Mouse (Mus musculus) heart, adult 8-10 months (tissue): ENCODE measurements around the gene B3galnt1. TPM values are rescaled to one million over a fixed set of nuclear protein-coding genes. Genes with fewer than 3 reads are reported as not detected.

Source experiments
- DNase-seq: peaks from one replicate; pipeline ENCODE4 v3.0.0; 2022; ENCODE audit warnings: low spot score
- total RNA-seq, 4 experiments: library from RNA; stranded (reverse); gene quantifications; 2 replicates each; pipeline ENCODE4 v1.2.4; 2022

Gene B3galnt1
- total RNA-seq = 1 to 10 TPM; 1.4 to 2.8 (median 1.7) TPM

DNA sequence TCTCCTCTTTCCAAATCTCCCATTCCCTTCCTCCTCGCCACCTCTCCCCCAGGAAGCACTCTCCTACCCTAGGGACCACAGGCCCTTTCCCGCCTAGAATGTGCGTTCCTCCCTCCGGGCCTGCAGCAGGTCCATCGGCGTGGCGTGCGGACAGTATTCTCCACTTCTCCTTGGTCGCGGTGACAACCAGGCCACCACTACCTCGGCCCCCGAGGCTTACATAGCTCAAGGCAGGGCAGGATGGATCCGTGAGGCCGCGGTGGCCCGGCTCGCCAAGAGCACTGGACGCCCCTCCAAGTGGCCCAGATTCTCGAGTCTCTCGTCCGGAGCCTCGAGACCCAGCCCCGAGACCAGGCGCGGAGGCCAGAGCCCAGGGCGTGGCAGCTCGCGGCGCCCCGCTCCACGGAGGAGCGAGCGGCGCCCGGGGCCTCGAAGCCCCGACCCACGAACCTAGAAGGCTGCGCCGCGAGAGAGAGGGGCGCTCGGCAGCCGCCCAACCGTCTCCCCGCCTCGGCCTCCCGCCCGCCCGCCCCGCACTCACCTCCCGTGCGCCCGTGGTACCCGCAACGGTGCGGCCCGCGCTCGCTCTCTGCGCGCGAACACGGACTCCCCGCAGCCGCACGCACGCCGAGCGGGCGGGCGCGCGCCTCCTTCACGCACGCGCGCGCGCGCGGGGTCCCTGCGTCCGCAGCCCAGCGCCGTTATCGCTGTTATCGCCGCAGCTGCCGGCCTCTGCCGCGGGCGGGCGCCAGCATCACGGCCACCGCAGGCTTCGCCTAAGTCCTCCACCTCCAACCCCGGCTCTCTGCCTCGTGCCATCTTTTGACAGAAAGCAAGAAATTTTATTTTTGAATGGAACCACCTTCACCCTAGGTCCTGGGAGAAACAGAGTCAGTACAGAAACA is at the start of gene B3galnt1:
TSS of gene B3galnt1 (minus strand) at position 700 of the 905 bp plus-strand sequence.
- DNase-seq = peak; percentile 40

- DNase-seq = no peak
Observed at GRCm38 (mm10) chr3:69634521-69634920, 35.8 kb upstream of the B3galnt1 start.

DNA sequence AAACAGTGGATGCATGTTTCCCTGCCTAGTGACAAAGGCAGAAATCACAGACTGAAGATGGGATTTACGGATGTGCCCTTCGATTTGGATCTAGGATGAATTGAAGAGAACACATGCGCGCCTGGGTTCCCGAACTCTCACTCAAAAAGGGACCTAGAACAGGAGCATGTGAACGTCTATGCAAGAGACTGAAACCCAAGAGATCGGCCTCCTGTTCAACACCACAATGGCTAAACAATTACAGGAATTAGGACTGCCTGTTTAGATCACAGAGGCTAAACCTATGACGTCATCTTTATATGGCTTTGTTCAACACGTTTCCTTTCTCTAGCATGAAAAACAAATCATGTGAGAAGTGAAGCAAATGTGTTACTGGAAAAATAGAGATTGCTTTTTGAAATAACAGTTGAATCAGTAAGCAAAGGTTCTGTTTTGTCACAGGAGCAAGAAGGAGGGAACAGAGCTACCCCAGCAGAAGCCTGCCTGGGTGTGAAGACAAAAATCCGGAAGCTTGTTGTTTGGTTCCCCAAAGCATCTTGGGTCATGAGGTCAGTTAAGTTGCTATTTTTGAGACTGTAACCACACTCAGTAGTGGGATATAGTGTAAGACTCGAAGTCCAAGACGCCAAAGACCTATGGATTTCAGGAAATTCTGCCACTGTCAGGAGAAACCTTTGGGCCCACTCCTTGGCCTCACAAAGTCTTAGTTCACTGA is 35.1 kb upstream of the B3galnt1 start:
- peak; percentile 47 for DNase-seq

DNA sequence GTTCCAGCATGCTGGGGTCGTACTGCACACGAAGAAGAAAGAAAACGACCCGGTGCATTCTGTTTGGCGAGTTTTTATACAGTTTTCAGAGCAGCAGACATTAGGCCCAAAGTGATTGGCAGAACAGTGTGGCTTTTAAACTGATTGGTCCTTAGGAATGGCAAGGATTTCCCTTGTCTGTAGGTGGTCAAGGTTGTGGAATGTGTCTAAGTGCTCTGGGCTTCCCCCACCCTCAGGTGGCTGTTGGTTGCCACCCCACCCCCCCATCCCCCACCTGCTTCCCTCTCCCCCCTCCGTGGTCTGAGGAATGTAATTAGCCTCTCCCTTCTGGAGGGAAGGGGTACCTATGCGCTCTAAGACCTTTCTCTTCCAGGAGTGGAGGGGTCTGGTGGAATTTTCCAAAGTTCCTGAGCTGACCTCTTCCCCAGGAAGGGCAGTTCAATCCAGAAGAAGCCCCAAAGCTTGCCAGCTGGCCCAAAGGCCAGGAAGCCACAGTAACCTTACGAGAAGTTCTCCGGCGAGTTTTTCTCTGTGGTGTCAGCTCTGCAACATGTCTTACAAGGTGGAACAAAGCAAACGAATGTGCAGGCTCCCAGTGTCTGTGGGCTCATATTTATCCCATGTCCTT is 28.3 kb upstream of the B3galnt1 start:
- peak; percentile 24 for DNase-seq

DNA sequence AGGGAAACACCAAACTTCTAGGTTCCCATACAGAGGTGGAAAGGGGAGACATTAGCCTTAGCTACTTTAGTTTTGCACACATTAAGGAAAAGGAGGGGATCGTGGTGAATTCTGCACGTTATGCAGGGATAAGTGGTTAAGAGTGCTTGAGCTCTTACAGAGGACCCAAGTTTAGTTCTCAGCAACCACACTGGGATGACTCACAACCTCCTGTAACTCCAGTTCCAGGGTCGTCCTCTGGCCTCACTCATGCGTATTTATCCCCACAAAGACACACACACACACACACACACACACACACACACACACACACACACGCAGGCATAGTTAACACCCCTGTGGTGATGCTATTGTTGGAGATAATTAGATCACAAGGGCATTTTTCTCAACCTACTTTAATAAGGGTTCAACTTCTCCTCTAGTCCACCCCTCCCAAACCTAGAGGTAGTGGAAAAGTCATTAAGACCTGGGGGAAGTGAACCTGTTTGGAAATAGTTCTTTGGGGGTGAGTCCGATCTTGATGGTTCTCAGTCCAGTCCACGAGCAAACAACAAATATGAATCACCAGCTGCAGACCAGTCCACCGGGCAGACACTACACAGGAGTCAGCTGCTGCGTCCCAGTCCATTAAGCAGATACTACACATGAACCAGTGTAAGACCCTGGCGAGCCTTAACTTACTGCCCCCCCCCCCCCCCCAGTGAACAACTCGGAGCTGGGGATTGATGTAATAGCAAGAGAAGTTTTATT is 27.6 kb upstream of the B3galnt1 start:
- no peak for DNase-seq

GRCm38 (mm10) chr3:69624182-69624581 is 25.4 kb upstream of the B3galnt1 start:
- DNase-seq = no peak

GRCm38 (mm10) chr3:69607909-69608308 is 9.1 kb upstream of the B3galnt1 start:
- no peak for DNase-seq

GRCm38 (mm10) chr3:69607468-69607867 is 8.7 kb upstream of the B3galnt1 start:
- no peak for DNase-seq

GRCm38 (mm10) chr3:69606923-69607322 is 8.2 kb upstream of the B3galnt1 start:
- no peak for DNase-seq

DNA sequence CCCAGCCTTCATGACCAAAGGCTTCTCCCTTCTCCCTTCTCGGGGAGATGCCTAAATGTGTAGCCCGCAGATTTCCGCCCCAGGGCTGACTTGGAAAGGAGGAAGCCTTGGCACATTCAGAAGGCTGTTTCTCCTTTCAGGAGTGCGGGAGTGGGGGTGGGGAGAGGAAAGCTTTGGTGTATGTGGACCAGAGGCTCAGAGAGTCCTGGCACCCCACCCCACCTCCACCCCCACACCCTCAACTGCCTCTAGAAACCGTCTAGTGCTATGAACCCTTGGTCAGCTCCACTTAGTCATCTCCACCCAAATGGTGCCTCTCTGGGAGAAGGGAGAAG is 373 bp upstream of the B3galnt1 start:
- DNase-seq = no peak

GRCm38 (mm10) chr3:69597816-69598215 is 944 bp downstream of the B3galnt1 start:
- DNase-seq = no peak

DNA sequence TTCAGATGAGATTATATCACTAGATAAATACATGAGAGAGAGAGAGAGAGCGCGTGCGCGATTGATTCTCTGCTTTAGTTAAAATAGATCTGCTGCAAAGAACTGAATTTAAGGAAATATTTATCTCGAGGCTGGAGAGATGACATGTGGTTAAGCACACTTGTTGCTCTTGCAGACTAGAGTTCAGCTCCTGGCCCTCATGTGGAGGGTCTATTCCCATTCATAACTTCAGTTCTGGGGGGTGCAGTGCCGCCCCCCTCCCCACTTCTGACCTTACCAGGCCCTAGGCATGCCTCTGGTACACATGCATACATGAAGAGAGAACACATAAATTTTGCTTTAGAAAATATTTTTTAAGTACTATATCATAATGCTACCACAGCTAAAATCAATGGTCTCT is 1.5 kb downstream of the B3galnt1 start:
- no peak for DNase-seq

GRCm38 (mm10) chr3:69596116-69596515 is 2.6 kb downstream of the B3galnt1 start:
- DNase-seq = no peak

- no peak for DNase-seq
Observed at GRCm38 (mm10) chr3:69594071-69594470, 4.7 kb downstream of the B3galnt1 start.

- no peak for DNase-seq
Observed at GRCm38 (mm10) chr3:69593426-69593825, 5.3 kb downstream of the B3galnt1 start.

DNA sequence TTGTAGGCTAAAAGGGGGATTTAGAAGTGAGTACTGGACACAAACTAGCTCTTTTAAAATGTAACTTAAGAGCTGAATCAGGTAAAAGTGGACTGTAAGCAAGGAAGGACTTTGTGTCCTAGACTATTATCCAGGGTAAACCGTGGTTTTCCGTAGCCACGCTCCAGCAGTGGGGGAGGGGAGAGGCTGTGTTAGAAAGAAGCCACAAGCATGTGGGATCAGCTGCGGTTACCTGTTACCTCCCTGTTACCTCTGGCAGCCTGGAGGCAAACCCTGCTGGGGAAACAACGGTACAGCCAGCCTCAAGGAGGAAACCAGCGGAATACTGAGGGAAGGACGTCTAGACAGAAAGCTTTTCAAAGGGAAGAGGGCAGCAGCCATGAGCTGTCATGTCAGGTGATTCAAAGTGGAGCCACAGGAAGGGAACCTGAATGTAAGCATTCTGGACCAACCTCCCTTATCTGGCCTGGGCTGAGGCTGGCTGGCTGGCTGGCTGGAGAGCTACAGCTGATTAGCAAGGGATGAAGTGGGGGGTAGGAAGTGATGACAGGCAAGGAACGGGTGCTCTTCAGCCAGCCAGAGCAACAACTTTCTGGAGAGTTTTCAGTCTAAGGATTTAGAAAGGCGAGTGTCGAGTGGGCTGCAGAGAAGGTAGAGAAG is 10.5 kb downstream of the B3galnt1 start:
- DNase-seq = no peak

DNA sequence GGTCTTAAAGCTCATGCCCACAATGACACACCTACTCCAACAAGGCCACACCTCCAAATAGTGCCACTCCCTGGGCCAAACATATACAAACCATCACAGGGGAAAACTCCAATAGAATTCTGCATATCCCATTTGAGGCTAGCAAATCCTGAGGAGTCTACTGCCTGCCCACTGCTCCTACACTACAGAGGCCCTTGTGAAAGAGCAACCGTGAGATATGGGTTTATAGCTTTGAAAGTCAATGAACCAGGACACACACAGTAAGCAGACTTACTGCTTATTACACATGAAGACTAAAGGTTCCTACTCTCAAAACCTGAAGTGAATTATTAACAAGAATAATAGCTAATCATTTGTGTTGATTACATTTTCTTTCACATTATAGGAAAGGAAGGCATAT is 15.0 kb downstream of the B3galnt1 start:
- DNase-seq = no peak

DNA sequence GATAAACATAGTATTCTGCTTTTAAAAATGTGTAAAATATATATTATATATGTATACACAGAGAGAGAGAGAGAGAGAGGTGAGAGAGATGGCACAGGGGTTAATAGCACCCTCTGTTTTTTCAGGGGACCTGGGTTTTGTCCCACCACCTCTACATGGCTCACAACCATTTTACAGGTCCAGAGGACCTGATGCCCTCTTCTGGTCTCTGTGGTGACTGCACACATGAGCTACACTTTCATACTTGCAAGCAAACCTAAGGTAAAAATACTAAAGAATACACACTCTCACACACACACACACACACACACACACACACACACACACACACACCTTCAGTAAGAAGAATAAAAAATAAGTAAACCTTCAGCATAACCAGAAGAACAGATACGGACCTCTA is 20.0 kb downstream of the B3galnt1 start:
- no peak for DNase-seq

DNA sequence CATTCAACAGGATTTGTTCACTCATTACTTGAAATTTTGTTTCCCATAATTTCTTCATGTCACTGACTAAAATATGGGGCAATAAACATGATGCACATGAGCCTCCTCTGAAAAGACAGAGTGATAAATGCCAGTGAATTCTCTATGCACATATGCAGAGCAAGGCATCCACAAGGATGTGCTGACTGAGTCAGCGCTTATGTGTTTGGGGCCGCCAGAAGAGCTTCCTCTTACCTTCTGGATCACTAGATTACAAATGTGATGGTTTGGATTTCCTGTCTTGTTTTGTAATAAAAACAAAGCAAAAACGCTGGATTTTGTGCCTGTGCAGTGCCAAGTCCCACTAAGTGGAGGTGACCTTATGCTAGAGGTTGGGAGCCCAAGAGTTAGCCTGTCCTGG is 22.0 kb downstream of the B3galnt1 start:
- DNase-seq = no peak

DNA sequence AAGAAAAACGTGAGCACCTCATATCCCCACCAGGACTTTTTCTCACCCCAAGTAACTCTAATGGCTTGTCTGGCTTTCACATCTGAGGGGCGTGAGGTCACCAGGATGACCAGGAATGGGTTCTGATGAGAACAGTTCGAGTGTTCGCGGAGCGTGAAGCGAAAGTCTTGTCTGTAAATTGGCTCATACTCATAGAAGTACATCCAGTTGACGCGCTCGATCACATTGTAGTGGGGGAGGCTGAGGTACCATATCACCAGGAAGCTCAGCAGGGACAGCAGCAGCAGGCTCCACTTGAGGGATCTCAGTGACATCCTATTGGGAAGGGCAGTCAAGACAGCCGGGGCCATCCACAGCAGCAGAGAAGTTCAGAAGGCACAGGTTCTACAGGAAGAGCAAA is 23.2 kb downstream of the B3galnt1 start:
- no peak for DNase-seq

DNA sequence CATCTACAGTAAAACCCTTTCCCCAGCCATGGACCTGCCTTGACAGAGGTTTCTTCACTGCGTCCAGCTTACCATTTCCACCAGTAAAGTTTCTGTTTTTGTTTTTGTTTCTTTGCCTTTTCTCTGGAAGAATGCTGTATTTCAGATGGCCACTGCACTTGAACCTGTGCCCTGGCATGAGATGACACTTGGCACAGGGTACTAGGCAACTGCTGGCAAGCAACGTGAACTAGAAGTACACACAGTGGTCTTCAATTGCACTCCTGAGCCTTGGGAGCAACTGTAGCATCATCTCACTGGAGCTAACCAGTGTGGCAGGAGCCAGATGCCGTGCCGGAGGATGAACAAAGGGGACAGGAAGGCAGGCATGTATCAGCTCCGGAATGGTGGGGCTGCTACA is 26.2 kb downstream of the B3galnt1 start:
- no peak for DNase-seq
